Mouse (Mus musculus) embryonic fibroblast, embryonic 13.5 days (primary cell): ENCODE data around the gene Cideb. TPM values are rescaled to one million over a fixed set of nuclear protein-coding genes. Genes with fewer than 3 reads are reported as not detected.
"Not testable (repeated sequence)": the region's sequence is repeated elsewhere in the genome, so short reads cannot be mapped to it uniquely, and the experiment has no call there.

Experiments
- H3K27ac ChIP-seq: 2 replicates; pipeline ENCODE4 v1.5.1; 2012; ENCODE audit warnings: low read length, control low read depth, inconsistent platforms; ENCODE audit not compliant: insufficient read depth
- H3K4me1 ChIP-seq: 2 replicates; pipeline ENCODE4 v1.6.1; 2011; ENCODE audit warnings: low read length; ENCODE audit not compliant: control insufficient read depth, insufficient read depth
- H3K4me3 ChIP-seq: 2 replicates; pipeline ENCODE4 v1.5.1; 2011; ENCODE audit warnings: mild to moderate bottlenecking, control low read depth, low read length; ENCODE audit not compliant: insufficient read depth
- CTCF ChIP-seq: IDR thresholded peaks from 2 replicates; pipeline ENCODE4 v1.5.1; 2011; ENCODE audit warnings: mild to moderate bottlenecking, control low read depth, low read length, moderate library complexity, borderline replicate concordance; ENCODE audit not compliant: insufficient read depth
- POLR2A ChIP-seq: IDR thresholded peaks from 2 replicates; pipeline ENCODE4 v1.6.1; 2011; ENCODE audit warnings: low read depth, mild to moderate bottlenecking, control low read depth, low read length, moderate library complexity
- polyA plus RNA-seq: library from polyadenylated mRNA; stranded (reverse); fragments of >200 nt; gene quantifications from 2 replicates; pipeline ENCODE4 v1.2.4, GENCODE M21; 2011; ENCODE audit warnings: low read depth; ENCODE audit not compliant: missing spikeins, insufficient read length

The Cideb gene
- polyA plus RNA-seq, 1 experiment = not detected

GRCm38 (mm10) chr14:55767519-55768414, 9.5 kb upstream of the Cideb start:
- H3K27ac ChIP-seq = peak overlapping the region; percentile 59
- no peak for TF ChIP-seq CTCF
- no peak; the same call in 1 of the 2 replicates for TF ChIP-seq POLR2A

GRCm38 (mm10) chr14:55765696-55766095, 7.4 kb upstream of the Cideb start, which contains the start of gene Ltb4r1:
Ltb4r1 (plus strand) TSS chr14:55765962.
- no peak for TF ChIP-seq CTCF
- no peak for TF ChIP-seq POLR2A
- Histone ChIP-seq H3K4me3 (no peak within 1 kb of the TSS), H3K4me1 (peaks cover 4% of the 10 kb centered on the region), H3K27ac (no peak within 1 kb of the TSS)

More at GRCm38 (mm10) chr14:55767519-55768414, 9.5 kb upstream of the Cideb start:
- no peak overlapping the region for H3K4me3 ChIP-seq
- peaks cover 4% of the 10 kb centered on the region for H3K4me1 ChIP-seq

GRCm38 (mm10) chr14:55763166-55763565, 4.9 kb upstream of the Cideb start:
- TF ChIP-seq CTCF = no peak
- no peak for TF ChIP-seq POLR2A
- H3K4me1 ChIP-seq = no peaks in the 10 kb centered on the region
- no peak overlapping the region for H3K27ac ChIP-seq
- H3K4me3 ChIP-seq = no peak overlapping the region

GRCm38 (mm10) chr14:55762001-55762821, 4.0 kb upstream of the Cideb start:
- Histone ChIP-seq H3K27ac (no peak overlapping the region), H3K4me1 (no peaks in the 10 kb centered on the region), H3K4me3 (peak overlapping the region; percentile 15)
- TF ChIP-seq POLR2A (peak; percentile 53), CTCF (no peak)

- TF ChIP-seq POLR2A (no peak), CTCF (no peak)
- peak within 1 kb of the TSS; percentile 15 for H3K4me3 ChIP-seq
- no peaks in the 10 kb centered on the region for H3K4me1 ChIP-seq
- H3K27ac ChIP-seq = no peak within 1 kb of the TSS
These were observed 2.9 kb upstream of the Cideb start, which contains the start of gene Ltb4r2 for GRCm38 (mm10) chr14:55761163-55761562. Ltb4r2 (plus strand) TSS chr14:55761428.

GRCm38 (mm10) chr14:55760156-55760555, 1.9 kb upstream of the Cideb start:
- H3K4me1 ChIP-seq, H3K4me3 ChIP-seq, H3K27ac ChIP-seq: not testable (repeated sequence)
- TF ChIP-seq CTCF = peak; percentile 45; the same call in 1 of the 2 replicates

GRCm38 (mm10) chr14:55757566-55757965, 692 bp downstream of the Cideb start:
- H3K4me3 ChIP-seq = no peak overlapping the region
- TF ChIP-seq CTCF (no peak), POLR2A (no peak)
- H3K4me1 ChIP-seq = no peaks in the 10 kb centered on the region
- H3K27ac ChIP-seq = no peak overlapping the region

GRCm38 (mm10) chr14:55747051-55747847, 11.0 kb downstream of the Cideb start:
- TF ChIP-seq POLR2A = no peak
- TF ChIP-seq CTCF = no peak
- H3K4me3 ChIP-seq = peak overlapping the region; percentile 76
- H3K4me1 ChIP-seq = no peaks in the 10 kb centered on the region; the same call in 1 of the 2 replicates
- no peak overlapping the region for H3K27ac ChIP-seq

- H3K4me3 ChIP-seq = peak overlapping the region; percentile 76
- TF ChIP-seq POLR2A (no peak), CTCF (no peak)
- no peaks in the 10 kb centered on the region; the same call in 1 of the 2 replicates for H3K4me1 ChIP-seq
- H3K27ac ChIP-seq = no peak overlapping the region
These were observed 12.4 kb downstream of the Cideb start for GRCm38 (mm10) chr14:55745861-55746237.
